Mouse (Mus musculus) E14TG2a.4 (cell line): ENCODE data around the gene Crim1.

Source experiments
- CTCF ChIP-seq: conservative IDR thresholded peaks from 2 replicates; pipeline ENCODE4 v1.5.1; 2014; ENCODE audit warnings: low read length
- NANOG ChIP-seq: IDR thresholded peaks from 2 replicates; pipeline ENCODE4 v1.6.1; 2014; ENCODE audit warnings: borderline replicate concordance, low read length, mixed read lengths
- POU5F1 ChIP-seq: IDR thresholded peaks from 2 replicates; pipeline ENCODE4 v1.6.1; 2014; ENCODE audit warnings: low read length, borderline replicate concordance

GRCm38 (mm10) chr17:78354411-78354810 is 154.4 kb downstream of the Crim1 start:
- TF ChIP-seq CTCF (no peak), NANOG (no peak), POU5F1 (no peak)
